Mouse (Mus musculus) spleen, adult 2 months (tissue): ENCODE results near the gene Frs3.

Source experiments
- CTCF ChIP-seq: fragments of 200-500 bp; IDR thresholded peaks from 2 replicates; pipeline ENCODE4 v1.5.1; 2011; ENCODE audit warnings: mild to moderate bottlenecking, inconsistent platforms; ENCODE audit not compliant: insufficient read depth, insufficient read length, insufficient replicate concordance; ENCODE audit errors: extremely low read depth
- POLR2A ChIP-seq: fragments of 200-500 bp; IDR thresholded peaks from 2 replicates; pipeline ENCODE4 v1.6.1; 2011; ENCODE audit warnings: low read depth, low read length, inconsistent platforms

GRCm38 (mm10) chr17:47642992-47643391, 45.8 kb upstream of the Frs3 start:
- no peak for TF ChIP-seq CTCF
- TF ChIP-seq POLR2A: no peak
